Mouse (Mus musculus): ENCODE data around the gene Gm10392. TPM values are rescaled to one million over a fixed set of nuclear protein-coding genes. Genes with fewer than 3 reads are reported as not detected.

The Gm10392 gene
- total RNA-seq, 2 experiments from 2014 or later = not detected

DNA sequence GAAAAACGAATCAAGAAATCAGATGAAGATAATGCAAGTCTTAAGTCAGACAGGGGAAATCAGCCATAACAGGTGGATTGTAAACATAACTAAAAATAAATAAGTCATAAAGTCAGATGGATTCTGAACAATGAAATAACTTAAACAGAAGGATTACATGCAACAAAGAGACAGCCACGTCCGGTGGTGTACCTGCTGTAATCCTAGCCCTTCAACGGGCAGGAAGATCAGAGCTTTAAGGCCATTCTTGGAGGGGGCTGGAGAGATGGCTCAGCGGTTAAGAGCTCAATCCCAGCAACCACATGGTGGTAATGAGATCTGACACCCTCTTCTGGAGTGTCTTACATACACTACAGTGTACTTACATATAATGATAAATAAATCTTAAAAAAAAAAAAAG is 7.7 kb downstream of the Gm10392 start:
- no peak for DNase-seq (ENCODE audit: extremely low spot score in 1 of 2, low spot score in 2 of 2)
- intact Hi-C loops (cut with DNase I) = no loop called here

DNA sequence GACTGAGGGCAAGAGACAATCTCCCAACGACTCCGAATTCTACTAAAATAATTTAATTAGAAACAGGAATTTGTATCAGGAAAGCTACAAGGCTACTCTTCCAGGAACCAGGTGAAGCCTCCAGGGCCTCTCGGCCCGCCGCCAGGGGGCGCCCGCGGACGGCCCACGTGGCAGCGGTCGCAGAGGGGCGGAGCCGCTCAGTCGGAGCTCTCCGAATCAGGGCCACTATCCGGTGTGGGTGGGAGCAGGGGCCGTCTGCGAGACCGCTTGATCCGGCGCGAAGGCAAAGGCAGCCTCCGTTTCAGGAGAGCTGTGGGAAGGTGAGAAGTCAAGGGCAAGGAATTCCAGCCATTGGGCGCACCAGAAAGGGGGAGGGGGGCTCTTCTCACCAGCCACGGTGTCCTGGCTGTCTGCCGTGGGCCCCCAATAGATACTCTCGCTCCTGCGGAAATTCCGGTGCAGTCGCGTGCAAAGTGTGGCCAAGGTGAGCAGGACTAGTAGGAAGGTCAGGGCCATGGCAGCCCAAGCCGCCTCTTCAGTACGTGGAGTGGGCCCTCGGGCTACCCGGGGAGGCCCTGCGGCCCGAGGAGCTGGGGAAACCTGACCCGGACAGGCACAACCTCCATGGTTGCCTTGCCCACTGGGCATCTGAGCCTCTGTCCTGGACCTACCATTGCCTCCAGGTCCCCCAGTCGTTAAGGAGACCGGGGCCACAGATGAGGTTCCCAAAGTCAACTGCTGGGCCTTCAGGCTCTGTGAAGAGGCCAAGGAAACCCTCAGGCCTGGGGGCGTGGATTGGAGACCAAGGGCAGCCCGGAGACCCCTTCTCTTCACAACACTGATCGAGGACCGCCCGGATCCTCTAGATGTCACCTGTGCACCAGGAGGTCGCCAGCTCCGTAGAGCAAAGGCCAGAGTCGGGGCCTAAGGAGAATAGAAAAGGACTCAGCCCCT is 10.7 kb downstream of the Gm10392 start:
- intact Hi-C loops (cut with DNase I) = no loop called here
- DNase-seq (ENCODE audit: extremely low spot score in 1 of 2, low spot score in 2 of 2) = peak in 1 of 2 experiments; percentile 92

DNA sequence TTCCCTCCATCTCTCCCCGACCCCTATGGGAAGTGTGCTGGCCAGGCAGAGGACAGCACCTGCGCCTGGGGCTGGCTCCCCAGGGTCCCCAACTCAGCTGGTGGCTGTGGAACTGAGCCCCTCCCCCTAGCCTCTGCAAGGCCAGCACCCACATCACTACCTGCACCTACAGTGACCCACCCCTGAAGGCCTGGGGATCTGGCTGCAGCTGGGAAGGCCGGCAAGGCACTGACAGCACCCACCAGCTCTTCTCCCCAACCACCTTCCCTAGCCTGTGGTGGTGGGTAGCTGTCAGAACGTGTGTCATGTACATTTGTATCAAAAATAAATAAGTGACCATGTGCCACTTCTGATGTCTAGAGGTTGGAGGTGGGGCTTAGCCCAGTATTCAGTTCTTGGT is 11.6 kb downstream of the Gm10392 start:
- intact Hi-C loops (cut with DNase I) = no loop called here
- DNase-seq (ENCODE audit: extremely low spot score in 1 of 2, low spot score in 2 of 2) = peak in 1 of 2 experiments; percentile 33

DNA sequence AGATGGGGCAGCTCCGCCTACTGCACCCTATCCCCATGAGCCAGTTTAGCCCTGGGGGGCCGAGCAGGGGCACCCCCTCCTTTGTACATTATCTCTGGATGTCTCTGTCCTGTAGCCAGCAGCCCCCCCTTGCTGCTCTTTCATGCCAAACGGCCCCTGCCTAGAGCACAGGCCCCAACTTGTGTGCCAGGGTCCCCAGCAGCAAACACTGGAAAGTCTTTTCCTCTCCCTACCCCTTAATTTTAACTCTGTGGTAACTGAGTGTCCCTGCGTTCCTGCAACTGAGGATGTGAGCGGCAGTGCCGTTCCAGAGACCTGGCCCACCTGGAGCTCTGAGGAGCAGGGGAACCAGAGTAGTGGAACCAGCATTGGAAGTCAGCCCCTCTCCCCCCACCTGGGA is 12.1 kb downstream of the Gm10392 start:
- peak in 1 of 2 experiments; percentile 22 for DNase-seq (ENCODE audit: extremely low spot score in 1 of 2, low spot score in 2 of 2)
- intact Hi-C loops (cut with DNase I) = no loop called here

DNA sequence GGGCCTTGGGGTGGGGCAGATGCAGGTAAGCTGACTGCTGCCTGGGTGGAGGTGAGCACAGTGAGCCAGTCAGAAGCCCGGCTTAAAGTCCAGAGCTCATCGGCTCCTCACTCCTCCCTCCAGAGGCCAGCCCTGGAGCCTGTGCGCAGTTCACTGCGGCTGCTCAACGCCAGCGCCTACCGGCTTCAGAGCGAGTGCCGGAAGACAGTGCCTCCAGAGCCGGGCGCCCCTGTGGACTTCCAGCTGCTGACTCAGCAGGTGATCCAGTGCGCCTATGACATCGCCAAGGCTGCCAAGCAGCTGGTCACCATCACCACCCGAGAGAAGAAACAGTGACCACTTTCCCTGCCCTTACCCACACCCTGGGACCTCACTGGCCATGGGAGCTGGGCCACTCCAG is 12.7 kb downstream of the Gm10392 start:
- intact Hi-C loops (cut with DNase I) = no loop called here
- DNase-seq (ENCODE audit: extremely low spot score in 1 of 2, low spot score in 2 of 2) = peak in 1 of 2 experiments; percentile 34

DNA sequence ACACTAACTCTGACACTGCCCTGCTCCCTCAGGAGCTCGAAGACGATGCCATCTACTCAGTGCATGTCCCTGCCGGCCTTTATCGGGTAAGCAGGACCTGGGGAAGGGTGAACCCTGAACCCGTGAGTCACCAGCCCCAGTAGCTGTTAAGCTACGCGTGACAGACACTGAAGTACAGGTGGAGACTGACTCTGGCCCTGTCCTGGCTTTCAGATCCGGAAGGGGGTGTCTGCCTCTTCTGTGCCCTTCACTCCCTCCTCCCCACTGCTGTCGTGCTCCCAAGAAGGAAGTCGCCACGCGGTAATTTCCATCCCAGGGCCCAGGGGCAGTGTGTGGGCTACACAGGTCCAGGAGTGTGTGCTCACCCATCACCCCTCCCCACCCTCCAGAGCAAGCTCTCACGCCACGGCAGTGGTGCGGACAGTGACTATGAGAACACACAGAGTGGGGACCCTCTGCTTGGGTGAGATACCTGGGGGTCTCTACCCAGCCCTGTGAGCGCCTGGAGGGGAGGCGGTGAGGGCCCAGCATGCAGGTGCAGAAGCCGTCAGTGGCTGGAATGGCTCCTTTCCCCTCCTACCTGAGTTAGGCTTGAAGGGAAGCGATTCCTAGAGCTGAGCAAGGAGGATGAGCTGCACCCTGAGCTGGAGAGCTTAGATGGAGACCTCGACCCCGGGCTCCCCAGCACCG is 13.6 kb downstream of the Gm10392 start:
- no peak for DNase-seq (ENCODE audit: extremely low spot score in 1 of 2, low spot score in 2 of 2)
- intact Hi-C loops (cut with DNase I) = no loop called here

DNA sequence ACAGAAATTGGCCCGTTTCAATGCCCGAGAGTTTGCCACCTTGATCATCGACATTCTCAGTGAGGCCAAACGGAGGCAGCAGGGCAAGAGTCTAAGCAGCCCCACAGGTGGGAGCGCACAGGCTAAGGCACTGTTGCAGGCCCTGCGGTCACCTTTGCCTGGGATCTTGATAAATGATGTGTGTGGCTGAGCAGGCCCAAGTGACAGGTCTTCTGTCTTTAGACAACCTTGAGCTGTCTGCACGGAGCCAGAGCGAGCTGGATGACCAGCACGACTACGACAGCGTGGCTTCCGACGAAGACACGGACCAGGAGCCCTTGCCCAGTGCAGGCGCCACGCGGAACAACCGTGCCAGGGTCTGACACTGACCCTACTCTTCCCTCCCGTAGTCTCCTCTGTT is 14.6 kb downstream of the Gm10392 start:
- no peak for DNase-seq (ENCODE audit: extremely low spot score in 1 of 2, low spot score in 2 of 2)
- intact Hi-C loops (cut with DNase I) = no loop called here

DNA sequence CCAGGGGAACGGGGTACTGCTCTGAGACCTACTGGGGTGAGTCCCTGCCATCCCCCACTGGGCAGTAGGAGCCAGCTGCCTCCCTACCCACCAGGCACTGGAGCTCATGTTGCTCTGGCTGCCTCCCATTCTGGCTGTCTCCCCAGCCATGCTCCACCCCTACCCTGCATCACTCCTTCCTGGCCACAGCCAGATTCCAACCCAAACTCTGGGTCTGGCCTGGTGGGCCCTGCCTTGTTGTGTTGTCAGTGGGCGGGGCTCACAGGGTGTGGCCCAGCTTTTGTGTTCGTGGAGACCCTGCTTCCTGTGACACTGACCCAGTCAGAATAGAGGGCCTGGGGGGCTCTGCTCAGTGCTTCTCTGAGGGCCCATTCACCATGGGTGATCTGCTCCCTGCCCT is 15.5 kb downstream of the Gm10392 start:
- intact Hi-C loops (cut with DNase I) = no loop called here
- peak in 1 of 2 experiments; percentile 65 for DNase-seq (ENCODE audit: extremely low spot score in 1 of 2, low spot score in 2 of 2)

DNA sequence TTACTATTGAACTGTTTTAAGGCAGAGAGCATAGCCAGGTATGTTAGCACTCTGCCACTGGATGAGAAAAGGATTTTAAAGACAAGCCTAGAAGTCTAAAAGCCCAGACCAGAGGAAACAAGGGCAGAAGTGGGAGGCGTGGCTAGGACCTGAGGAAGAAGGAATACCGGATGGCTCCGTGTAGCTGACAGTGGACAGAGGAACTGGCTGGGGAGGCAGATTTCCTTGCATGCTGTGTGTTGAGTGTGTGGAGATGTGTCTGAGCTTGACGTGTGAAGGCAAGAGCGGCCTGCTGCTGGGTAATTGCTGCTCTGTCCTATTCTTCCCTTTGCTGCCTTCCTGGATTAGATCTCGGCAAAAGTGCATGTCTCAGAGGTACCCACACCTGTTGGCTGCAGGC is 16.5 kb downstream of the Gm10392 start:
- DNase-seq (ENCODE audit: extremely low spot score in 1 of 2, low spot score in 2 of 2) = no peak
- intact Hi-C loops (cut with DNase I) = no loop called here

DNA sequence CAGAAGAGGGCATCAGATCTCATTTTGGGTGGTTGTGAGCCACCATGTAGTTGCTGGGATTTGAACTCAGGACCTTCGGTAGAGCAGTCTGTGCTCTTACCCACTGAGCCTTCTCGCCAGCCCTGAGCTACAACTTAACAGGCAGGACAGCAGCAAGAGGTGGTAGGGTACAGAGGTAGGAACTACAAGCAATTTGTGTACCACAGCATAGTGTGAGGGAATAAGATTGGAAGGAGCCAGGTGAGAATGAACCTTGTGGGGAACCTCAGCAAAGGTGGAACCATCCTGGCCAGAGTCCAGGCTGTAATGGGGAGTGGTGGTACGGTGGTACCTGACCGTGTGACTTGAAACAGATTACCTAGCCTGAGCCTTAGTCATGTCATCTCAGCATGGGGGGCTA is 17.0 kb downstream of the Gm10392 start:
- DNase-seq (ENCODE audit: extremely low spot score in 1 of 2, low spot score in 2 of 2) = no peak
- intact Hi-C loops (cut with DNase I) = no loop called here

DNA sequence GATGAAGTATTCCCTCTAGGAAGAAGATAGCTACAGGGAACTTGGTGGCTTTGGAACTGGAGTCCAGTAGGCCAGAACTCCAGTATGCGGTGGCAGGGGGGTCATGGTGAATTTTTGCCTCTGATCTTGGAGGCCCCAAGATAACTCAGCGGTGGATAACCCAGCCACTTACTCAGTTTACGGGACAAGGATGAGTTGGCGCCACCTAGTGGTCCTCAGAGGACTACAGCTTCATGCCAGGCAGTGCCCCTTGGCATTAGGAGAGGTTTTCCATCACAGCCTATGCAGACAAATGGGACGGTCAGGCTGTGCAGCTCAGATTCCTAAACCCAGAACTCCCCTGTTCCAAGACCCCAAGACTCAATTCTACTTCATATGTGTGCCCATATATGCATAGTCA is 17.6 kb downstream of the Gm10392 start:
- intact Hi-C loops (cut with DNase I) = no loop called here
- DNase-seq (ENCODE audit: extremely low spot score in 1 of 2, low spot score in 2 of 2) = peak; percentile 74 to 82

DNA sequence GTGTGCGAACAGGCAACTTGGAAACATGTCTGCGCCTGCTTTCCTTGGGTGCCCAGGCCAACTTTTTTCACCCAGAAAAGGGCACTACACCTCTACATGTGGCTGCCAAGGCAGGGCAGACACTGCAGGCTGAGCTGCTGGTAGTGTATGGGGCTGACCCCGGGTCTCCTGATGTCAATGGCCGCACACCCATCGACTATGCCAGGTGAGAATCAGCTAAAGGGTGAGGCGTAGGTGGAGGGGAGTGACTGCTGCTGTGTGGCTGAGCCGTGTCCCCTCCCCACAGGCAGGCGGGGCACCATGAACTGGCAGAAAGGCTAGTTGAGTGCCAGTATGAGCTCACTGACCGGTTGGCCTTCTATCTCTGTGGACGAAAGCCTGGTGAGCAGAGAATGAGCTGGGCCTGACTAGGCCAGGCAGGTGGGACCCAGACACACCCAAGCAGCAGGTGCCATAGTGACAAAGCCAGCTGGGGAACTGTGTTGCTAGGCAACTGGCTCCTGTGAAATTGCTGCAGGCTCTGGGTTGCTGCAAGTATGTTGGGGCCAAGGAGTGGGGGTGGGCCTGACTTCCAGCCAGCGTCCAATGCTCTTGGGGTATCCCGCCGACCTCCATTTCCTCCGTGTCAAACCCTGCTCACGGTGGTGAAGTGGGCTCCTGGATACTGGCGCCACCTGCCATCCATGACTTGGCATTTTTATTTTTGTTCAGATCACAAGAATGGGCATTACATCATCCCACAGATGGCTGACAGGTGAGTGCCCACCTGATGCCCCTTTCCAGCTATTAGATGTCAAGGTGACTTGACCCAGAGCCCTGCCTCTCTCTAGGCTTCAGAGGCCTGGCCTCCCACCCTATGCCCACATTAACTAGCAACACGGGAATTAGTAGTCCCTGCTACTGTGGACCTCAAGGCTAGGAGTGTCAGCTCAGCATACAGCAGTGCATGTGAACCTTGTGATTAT is 18.4 kb downstream of the Gm10392 start:
- no peak for DNase-seq (ENCODE audit: extremely low spot score in 1 of 2, low spot score in 2 of 2)
- intact Hi-C loops (cut with DNase I) = no loop called here

DNA sequence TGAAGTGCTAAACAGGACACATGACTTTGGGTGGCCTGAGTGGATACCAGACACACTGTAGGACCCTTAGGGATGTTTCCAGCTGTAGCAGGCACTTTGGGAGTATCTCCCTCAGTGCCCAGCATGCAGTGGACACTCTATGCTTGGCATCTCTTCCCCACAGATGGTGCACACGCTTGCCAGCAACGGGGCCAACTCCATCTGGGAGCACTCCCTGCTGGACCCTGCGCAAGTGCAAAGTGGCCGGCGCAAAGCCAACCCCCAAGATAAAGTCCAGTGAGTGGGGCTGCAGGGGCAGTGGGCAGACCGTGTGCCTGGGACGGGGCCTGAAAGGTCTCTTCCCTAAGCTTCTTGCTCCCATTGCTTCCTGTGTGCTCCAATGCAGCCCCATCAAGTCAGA is 19.6 kb downstream of the Gm10392 start:
- intact Hi-C loops (cut with DNase I) = no loop called here
- DNase-seq (ENCODE audit: extremely low spot score in 1 of 2, low spot score in 2 of 2) = no peak

DNA sequence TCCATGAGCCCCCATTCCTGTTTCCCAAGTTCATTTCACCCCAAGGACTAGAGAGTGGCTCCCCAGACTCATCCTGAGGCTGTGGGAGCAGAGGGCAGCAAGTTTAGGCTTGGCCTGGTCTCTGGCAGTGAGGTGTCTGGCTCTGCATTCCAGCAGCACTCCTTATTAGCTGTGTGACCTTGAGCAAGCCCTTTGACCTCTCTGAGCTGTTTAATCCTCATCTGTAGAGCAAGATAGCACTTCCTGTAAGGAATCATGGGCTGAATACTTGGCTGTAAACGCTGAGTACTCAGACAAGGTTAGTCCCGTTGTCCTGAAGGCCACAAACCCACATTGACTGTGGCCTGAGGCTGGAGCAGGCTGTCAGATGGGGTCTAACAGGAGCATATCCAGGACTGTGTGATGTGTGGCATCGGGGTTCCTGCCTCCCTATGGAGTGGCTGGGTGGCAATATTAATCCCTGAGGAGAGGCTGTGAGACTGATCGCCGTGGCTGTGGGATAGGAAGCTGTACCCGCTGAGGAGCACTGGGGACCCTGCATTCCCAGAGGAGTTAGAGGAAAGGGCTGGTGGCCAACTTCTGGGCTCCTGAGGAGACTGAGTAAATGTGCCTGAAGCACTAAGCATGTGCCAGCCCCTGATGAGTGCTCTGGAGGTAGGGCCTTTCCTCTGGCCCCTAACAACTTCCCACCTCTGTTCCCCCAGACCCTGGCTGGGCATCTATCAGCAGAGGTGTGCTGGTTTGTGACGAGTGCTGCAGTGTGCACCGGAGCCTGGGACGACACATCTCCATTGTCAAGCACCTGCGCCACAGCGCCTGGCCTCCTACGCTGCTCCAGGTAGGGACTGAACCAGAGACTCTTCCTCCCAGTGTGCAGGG is 20.5 kb downstream of the Gm10392 start:
- DNase-seq (ENCODE audit: extremely low spot score in 1 of 2, low spot score in 2 of 2) = no peak
- intact Hi-C loops (cut with DNase I) = no loop called here

DNA sequence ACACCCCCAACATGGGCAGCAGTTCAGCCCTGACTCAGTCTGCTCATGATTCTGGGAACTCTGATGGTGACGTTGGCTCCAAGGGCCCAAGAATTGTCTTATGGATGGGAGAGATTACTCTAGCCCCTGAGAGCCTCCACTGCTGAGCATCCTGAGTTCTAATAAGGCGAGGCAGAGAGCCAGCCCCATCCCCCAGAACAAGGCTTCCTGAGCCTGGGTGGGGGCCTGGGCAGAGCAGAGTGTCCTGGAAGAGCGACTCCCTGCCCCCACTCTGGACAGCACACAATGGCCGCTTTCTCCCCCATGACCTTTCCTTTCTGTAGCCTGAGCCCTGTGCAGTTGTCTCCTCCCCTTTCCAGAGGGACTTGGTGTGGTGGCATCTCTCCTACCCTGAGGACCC is 21.1 kb downstream of the Gm10392 start:
- peak in 1 of 2 experiments; percentile 71 for DNase-seq (ENCODE audit: extremely low spot score in 1 of 2, low spot score in 2 of 2)
- intact Hi-C loops (cut with DNase I) = no loop called here

DNA sequence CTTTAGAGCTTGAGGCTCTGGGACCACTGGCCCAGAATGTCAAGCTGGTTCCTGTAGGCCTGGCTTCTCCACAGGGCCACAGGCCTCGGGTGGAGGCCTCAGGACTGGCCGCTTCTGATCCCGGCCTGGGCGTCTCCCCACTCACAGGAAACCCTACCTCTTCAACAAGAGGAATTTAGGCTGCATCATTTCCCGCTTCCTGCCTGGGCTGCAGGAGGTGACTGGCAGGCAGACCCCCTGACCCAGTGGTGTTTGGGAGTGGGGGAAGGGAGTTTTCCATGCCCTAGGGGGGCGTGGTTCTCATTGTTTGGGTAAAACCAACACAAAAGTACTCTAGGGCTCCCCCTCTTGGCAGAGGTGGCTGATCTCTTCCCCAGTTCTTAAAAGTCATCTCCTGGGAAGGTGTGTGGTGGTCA is 21.6 kb downstream of the Gm10392 start:
- DNase-seq (ENCODE audit: extremely low spot score in 1 of 2, low spot score in 2 of 2) = peak in 1 of 2 experiments; percentile 88
- intact Hi-C loops (cut with DNase I) = no loop called here

DNA sequence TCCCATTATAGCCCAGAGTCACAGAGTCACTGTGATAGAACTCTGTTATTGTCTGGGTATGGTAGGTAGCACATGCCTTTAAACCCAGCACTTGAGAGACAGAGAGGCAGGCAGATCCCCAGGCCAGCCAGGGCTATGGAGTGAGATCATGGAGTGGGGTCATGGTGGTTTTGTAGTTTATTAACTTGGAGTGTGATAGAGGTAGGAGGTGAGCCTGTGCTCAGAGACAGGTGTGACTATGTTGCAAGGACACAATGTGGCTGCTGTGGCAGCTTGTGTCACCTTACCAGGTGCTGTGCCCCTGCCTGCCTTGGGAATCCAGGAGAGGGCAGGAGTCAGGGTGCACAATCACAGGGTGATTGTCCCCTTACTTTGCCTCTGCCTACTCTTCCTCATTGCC is 23.5 kb downstream of the Gm10392 start:
- intact Hi-C loops (cut with DNase I) = no loop called here
- DNase-seq (ENCODE audit: extremely low spot score in 1 of 2, low spot score in 2 of 2) = no peak

DNA sequence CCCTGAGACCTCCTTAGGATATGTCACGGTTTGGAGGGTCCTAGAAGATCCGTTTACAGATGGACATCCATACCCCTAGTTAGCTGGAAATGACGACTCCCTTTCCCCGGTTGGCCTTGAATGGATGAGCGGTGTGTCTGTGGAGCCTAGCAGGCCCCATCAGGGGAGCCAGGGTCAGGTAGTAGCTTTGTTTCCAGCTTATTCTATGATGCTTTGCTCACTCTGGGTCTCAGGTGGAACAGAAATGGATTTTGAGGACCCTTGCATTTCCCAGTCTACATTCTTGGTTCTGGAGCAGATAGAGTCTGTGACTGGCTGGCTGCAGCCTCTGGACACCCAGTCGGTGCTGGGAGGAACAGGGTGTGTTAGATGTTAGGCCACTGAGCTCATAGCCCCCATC is 24.2 kb downstream of the Gm10392 start:
- intact Hi-C loops (cut with DNase I) = loop anchor here (5.0 kb wide), 1 partner anchor 128 kb away; no protein-coding TSS in a partner anchor
- no peak for DNase-seq (ENCODE audit: extremely low spot score in 1 of 2, low spot score in 2 of 2)

All from left cerebral cortex, postnatal 10 days (tissue).